Mouse (Mus musculus) lung, postnatal 0 days (tissue): ENCODE measurements at regions not wholly inside any gene's neighbourhood (a gene's known extent, or its start where the extent isn't known, plus 50 kb on each side); places are given as distances from the start of the nearest gene placed in this dataset.

Experiments
- CTCF ChIP-seq: IDR thresholded peaks from 2 replicates; pipeline ENCODE4 v1.5.1; 2016; ENCODE audit warnings: antibody characterized with exemption, mild to moderate bottlenecking
- EP300 ChIP-seq: IDR thresholded peaks from 2 replicates; pipeline ENCODE4 v1.6.1; 2016; ENCODE audit warnings: antibody characterized with exemption, mild to moderate bottlenecking, control low read depth

DNA sequence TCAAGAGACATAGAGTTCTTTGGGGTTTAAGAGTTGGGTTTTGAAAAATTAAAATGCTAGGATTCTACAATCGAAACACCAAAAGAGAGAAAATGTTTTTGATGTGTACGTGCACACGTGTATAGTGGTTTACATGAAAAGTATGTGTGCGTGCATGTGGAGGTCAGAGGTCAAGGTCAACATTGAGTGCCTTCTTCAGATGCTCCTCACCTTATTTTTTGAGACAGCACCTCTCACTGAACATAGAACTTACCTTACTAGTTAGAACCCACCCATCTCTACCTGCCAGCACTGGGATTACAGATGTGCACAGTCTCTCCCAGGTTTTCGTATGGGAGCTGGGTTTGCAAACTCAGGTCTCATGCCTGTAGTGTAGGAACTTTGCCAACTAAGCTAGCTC, 141.3 kb upstream of the Gcfc2 start:
- TF ChIP-seq CTCF (no peak), EP300 (no peak)
